Mouse (Mus musculus) embryonic fibroblast, embryonic 13.5 days (primary cell): Measurements from ENCODE around the gene Tcp11l2.

ENCODE experiments used
- CTCF ChIP-seq: IDR thresholded peaks from 2 replicates; pipeline ENCODE4 v1.5.1; 2011; ENCODE audit warnings: mild to moderate bottlenecking, control low read depth, low read length, moderate library complexity, borderline replicate concordance; ENCODE audit not compliant: insufficient read depth
- POLR2A ChIP-seq: IDR thresholded peaks from 2 replicates; pipeline ENCODE4 v1.6.1; 2011; ENCODE audit warnings: low read depth, mild to moderate bottlenecking, control low read depth, low read length, moderate library complexity

GRCm38 (mm10) chr10:84585294-84585650 is 8.8 kb downstream of the Tcp11l2 start:
- TF ChIP-seq CTCF (no peak), POLR2A (no peak)
